Mouse (Mus musculus) kidney, adult 10 weeks (tissue): Measurements from ENCODE around the gene Chchd4. TPM values are rescaled to one million over a fixed set of nuclear protein-coding genes. Genes with fewer than 3 reads are reported as not detected.

Experiments
- polyA plus RNA-seq: library from polyadenylated mRNA; stranded (reverse); fragments of 350-450 nt; fragmentation: Illumina TruSeq; extraction: RNeasy Lipid Tissue Mini Kit (QIAGEN cat#74804); gene quantifications from one replicate; pipeline ENCODE4 v1.2.3, GENCODE M21; 2014; ENCODE audit warnings: low read depth, low replicate concordance

Gene Chchd4
- polyA plus RNA-seq = 17.8 TPM

GRCm38 (mm10) chr6:91472868-91473804 lies at the start of gene Chchd4, which contains the start of gene Tmem43:
Gene Chchd4, minus strand, starts transcription at chr6:91473546.
Gene Tmem43, plus strand, starts transcription at chr6:91473703.

DNA sequence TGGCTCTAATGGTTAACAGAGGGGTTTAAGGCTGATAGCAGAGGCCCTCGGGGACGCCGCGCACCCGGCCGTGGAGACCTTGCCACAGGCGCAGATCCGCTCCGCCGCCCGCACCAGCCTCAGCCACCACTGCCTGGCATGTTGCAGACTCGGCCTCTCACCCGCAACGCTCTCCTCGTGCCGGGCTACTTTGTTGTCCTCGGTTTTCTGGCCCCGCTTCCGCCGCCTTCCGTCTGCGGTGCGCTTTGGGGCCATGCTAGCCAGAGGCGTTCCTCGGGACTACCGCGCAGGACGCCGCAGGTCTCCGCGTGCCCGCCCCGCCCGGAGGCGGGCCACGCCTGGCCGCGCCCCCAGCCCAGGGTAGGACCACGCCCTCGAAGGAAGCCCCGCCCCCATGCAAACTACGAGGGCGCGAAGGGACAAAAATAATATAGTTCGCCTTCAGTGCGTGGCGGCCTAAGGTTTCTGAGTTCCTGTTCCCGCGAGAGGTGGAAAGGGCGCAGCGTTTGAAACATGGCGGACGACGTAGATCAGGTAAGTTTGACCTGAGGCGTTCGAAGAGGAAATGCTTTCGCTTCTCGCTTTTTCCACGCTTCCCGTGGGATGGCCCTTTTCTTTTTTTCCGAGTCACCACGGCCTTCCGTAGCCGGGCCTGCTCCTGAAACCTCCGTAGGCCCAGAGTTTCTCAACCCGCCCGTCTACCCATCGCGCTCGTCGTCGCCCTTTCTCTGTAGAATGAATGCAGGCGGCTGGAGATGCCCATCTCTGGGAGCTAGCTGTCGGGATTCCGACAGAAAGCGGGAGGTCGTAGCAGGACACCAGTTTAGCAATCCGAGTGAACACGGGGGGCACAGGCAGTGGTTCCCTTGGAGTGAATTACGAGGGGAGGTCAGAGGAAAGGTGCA lies 42.5 kb upstream of the Chchd4 start, which contains the start of the genes Xpc and Lsm3:
Xpc (minus strand) TSS at position 344 of the 905 bp plus-strand sequence.
Lsm3 (plus strand) TSS at position 384 of the 905 bp plus-strand sequence.

Other genes starting within 250 kb of the Chchd4 start
- gene Wnt7a, start 62.2 kb downstream of the Chchd4 start, polyA plus RNA-seq = not detected
- gene Tmem43, start 157 bp upstream of the Chchd4 start, polyA plus RNA-seq = 6.5 TPM
- gene Xpc, start 42.3 kb upstream of the Chchd4 start, polyA plus RNA-seq = 7.0 TPM
- 68.5 TPM for gene Lsm3, start 42.4 kb upstream of the Chchd4 start, polyA plus RNA-seq
- 118 TPM for gene Slc6a6, start 210.5 kb upstream of the Chchd4 start, polyA plus RNA-seq